Mouse (Mus musculus) neural tube, embryonic 15.5 days (tissue): ENCODE data around the gene Rps8. TPM values are rescaled to one million over a fixed set of nuclear protein-coding genes. Genes with fewer than 3 reads are reported as not detected.

Experiments
- ATAC-seq: fragments of 200-750 bp; cut with Nextera tagmentation; 2 replicates; pipeline ENCODE4 v1.8.0; 2017; ENCODE audit warnings: mild to moderate bottlenecking, moderate TSS enrichment, moderate library complexity; ENCODE audit not compliant: low FRiP score
- H3K27ac ChIP-seq: fragments of 300-500 bp; sonication (generic); replicated peaks from 2 replicates; pipeline ENCODE4 v1.5.1; 2015; ENCODE audit warnings: mild to moderate bottlenecking, inconsistent platforms
- H3K27me3 ChIP-seq: fragments of 300-500 bp; sonication (generic); replicated peaks from 2 replicates; pipeline ENCODE4 v1.6.1; 2015; ENCODE audit warnings: inconsistent platforms
- H3K36me3 ChIP-seq: fragments of 300-500 bp; sonication (generic); 2 replicates; pipeline ENCODE4 v1.6.1; 2015; ENCODE audit warnings: inconsistent platforms
- H3K4me1 ChIP-seq: fragments of 300-500 bp; sonication (generic); 2 replicates; pipeline ENCODE4 v1.6.1; 2015; ENCODE audit warnings: inconsistent platforms
- H3K4me2 ChIP-seq: fragments of 300-500 bp; sonication (generic); 2 replicates; pipeline ENCODE4 v1.6.1; 2015; ENCODE audit warnings: inconsistent platforms, mild to moderate bottlenecking, moderate library complexity
- H3K4me3 ChIP-seq: fragments of 300-500 bp; sonication (generic); replicated peaks from 2 replicates; pipeline ENCODE4 v1.5.1; 2015; ENCODE audit warnings: mild to moderate bottlenecking, inconsistent platforms
- H3K9ac ChIP-seq: fragments of 300-500 bp; sonication (generic); replicated peaks from 2 replicates; pipeline ENCODE4 v1.6.1; 2015; ENCODE audit warnings: mild to moderate bottlenecking, inconsistent platforms
- H3K9me3 ChIP-seq: fragments of 300-500 bp; sonication (generic); replicated peaks from 2 replicates; pipeline ENCODE4 v1.6.1; 2016; ENCODE audit warnings: inconsistent platforms
- WGBS: fragments of 180-500 bp; shearing (Covaris S2); methylation state at CpG from one replicate; pipeline ENCODE4 v1.1.7; 2015; ENCODE audit warnings: mixed read lengths; 5-methylcytosine and 5-hydroxymethylcytosine counted together
- polyA plus RNA-seq: library from polyadenylated mRNA; unstranded; fragments of >200 nt; fragmentation: Nextera tagmentation; extraction: Ambion mirVana; gene quantifications from 2 replicates; pipeline ENCODE4 v1.2.1, GENCODE M21; 2015

Gene Rps8
- polyA plus RNA-seq, 1 experiment from 2014 or later: 530 TPM

DNA sequence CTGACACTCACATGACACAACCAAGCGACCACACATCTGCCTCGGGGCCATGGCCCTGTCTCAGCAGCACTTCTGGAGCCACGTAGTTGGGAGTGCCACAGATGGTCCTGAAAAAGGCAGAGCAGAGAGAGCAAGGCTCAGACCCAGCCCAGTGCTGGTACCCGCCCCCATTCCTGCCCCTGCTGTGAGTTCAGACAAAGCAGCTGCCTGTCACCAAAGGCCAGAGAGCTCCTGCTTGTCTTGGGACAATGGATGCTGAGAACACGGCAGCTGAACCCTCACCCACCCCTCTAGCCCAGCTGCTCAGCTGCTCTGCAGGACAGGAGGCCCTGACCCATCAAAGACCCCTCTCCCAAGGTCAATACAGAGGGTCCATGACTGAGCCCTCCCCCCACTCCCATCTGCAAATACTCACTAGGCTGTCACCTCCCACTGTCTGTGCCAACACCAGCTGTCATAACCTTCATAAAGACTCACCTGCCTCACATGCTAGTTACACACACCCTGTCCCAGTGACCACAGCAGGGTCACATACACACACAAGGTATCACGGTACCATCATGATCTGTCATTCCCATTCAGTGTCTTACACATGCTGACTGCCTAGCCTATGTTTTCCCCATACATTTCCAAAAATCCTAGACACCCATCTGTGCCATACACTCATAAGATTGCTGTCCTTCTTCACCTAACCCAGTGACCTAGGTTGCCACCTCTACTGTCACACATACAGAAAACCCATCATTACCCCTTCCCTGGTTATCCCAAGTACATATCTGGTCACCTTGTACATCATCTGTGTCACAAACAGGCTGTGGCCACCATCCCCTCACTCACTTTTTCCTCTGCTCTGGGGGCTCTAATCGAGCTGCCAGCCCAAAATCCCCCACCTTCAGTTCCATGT, 23.9 kb downstream of the Rps8 start:
- Histone ChIP-seq H3K9ac (peak overlapping the region; percentile 85), H3K27ac (no peak overlapping the region; the same call in 1 of the 2 replicates), H3K4me2 (peak overlapping the region; percentile 73), H3K4me1 (peaks cover 29% of the 10 kb centered on the region), H3K9me3 (no peaks in the 10 kb centered on the region), H3K36me3 (peaks cover 38% of the 10 kb centered on the region), H3K4me3 (peak overlapping the region; percentile 91), H3K27me3 (no peaks in the 10 kb centered on the region)
- no peak for ATAC-seq
- 10% methylated on average over 7 of the region's 7 CpGs for WGBS

DNA sequence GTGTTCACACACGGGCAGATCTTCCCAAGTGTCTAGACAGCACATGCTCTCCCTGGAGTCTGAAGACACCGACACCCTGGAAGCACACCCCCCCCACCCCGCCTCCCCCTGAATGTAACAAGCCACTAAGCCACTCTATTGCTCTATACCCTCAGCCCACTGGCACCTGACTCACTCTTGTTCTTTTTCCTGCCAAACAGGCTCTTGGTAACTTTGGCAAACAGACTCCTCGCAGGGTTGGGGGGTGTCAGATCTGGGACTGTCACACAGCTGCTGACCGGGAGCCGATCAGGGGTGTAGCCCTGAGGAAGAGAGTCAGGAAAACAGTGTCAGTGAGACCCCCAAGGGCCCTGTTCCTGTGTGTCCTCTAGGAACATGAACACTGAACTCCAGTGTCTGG, 24.8 kb downstream of the Rps8 start:
- no peak overlapping the region for H3K27ac ChIP-seq
- no peak overlapping the region for H3K4me3 ChIP-seq
- H3K4me1 ChIP-seq: peaks cover 33% of the 10 kb centered on the region
- H3K9me3 ChIP-seq: no peaks in the 10 kb centered on the region
- H3K9ac ChIP-seq: no peak overlapping the region
- H3K4me2 ChIP-seq: 0 out of 2 replicates have a peak overlapping the region, but pooled peaks have one; percentile 73
- no peaks in the 10 kb centered on the region for H3K27me3 ChIP-seq
- H3K36me3 ChIP-seq: peaks cover 39% of the 10 kb centered on the region
- no peak for ATAC-seq
- WGBS: 55% methylated on average over 6 of the region's 6 CpGs

DNA sequence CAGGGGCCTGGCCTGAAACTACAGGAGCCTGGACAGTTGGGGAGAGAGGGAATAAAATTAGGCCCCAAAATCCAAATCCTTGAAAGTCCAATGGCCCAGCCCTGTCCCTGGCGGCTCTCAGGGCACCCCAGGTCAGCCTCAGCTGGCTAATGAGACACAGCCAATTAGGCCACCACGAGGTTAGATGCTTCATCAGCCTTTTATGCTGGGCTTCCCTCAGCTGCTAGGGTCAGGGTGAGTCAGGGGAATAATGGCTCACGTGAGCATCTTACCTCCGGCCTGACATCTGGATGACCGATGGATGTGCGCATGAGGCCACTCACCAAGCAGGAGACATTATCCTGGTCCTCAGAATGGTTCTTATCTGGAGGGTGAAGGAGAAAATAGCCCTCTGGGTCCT, 25.3 kb downstream of the Rps8 start:
- H3K4me1 ChIP-seq: peaks cover 35% of the 10 kb centered on the region
- H3K4me3 ChIP-seq: no peak overlapping the region
- no peaks in the 10 kb centered on the region for H3K27me3 ChIP-seq
- ATAC-seq: no peak
- WGBS: 40% methylated on average over 6 of the region's 6 CpGs
- peaks cover 39% of the 10 kb centered on the region for H3K36me3 ChIP-seq
- H3K9me3 ChIP-seq: no peaks in the 10 kb centered on the region
- no peak overlapping the region for H3K4me2 ChIP-seq
- H3K27ac ChIP-seq: no peak overlapping the region
- H3K9ac ChIP-seq: no peak overlapping the region

DNA sequence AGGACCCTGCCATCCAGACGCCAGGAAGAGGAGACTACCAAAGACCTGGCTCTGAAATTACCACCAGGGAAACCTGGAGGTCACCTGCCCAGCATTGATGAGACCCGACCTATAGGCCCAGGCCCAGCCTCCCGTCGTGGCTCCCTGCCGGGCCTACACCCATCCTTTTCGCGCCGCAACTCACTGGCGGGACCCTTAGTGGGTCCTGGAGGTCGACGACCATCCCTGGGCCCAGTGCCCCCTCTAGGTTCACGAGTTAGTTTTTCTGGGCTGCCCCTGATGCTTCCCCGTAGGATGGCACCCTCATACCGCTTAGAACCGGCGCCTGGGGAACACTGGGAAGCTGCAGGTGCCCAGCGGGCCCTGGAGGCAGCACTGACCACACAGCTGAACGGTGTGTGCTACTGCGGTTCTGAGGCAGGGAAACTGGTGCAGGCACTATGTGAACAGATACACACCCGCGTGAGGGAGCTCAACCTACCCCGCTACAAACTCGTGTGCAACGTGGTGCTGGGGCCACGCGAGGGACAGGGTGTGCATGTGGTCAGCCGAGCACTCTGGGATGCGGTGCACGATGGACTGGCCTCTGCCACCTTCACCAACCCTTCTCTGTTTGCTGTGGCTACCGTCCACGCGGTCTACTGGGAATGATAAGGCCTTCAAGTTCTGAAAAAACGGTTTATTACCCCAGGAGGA, 27.9 kb downstream of the Rps8 start:
- no peak for ATAC-seq
- Histone ChIP-seq H3K4me2 (no peak overlapping the region), H3K9ac (no peak overlapping the region), H3K36me3 (peaks cover 39% of the 10 kb centered on the region), H3K4me1 (peaks cover 40% of the 10 kb centered on the region), H3K4me3 (no peak overlapping the region), H3K9me3 (no peaks in the 10 kb centered on the region), H3K27me3 (no peaks in the 10 kb centered on the region), H3K27ac (no peak overlapping the region)
- 89% methylated on average over 33 of the region's 33 CpGs for WGBS

DNA sequence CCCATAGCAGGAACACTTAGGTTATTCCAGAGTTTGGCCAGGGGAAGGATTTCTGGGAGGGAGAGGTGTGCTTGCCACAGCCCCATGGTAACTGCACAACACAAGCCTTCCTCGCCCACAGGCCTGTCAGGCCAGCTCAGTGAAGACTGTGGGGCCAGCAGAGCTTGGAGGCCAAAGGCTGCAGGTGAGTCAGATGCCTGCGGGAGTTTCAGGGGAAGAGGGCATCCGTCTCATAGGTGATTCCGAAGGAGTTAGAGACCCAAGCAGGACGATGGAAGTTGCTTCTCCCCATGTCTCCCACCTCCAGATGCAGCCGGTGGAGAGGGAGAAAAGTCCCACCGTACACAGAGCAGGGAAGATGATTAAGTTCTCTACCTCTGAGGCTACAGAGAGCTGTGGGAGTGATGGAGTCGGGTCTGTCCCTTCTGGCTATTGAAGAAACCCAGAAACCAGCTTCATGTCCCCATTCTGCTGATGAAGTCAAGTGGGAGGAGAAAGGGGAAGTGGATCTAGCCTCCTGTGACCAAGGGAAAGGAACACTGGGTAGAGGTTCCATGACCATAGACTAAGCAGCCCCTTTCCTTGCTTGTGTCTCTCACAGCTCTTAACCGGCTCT, 29.3 kb downstream of the Rps8 start, which contains the start of gene Tctex1d4:
TSS of gene Tctex1d4 (plus strand) at position 120 of the 616 bp plus-strand sequence.
- Histone ChIP-seq H3K4me2 (peak within 1 kb of the TSS; percentile 13; the same call in 1 of the 2 replicates), H3K9me3 (no peaks in the 10 kb centered on the region), H3K4me1 (peaks cover 26% of the 10 kb centered on the region), H3K36me3 (peaks cover 39% of the 10 kb centered on the region), H3K4me3 (no peak within 1 kb of the TSS), H3K27me3 (no peaks in the 10 kb centered on the region), H3K27ac (peak within 1 kb of the TSS; percentile 76), H3K9ac (peak within 1 kb of the TSS; percentile 43)
- WGBS: 88% methylated on average over 9 of the region's 9 CpGs
- ATAC-seq: no peak

DNA sequence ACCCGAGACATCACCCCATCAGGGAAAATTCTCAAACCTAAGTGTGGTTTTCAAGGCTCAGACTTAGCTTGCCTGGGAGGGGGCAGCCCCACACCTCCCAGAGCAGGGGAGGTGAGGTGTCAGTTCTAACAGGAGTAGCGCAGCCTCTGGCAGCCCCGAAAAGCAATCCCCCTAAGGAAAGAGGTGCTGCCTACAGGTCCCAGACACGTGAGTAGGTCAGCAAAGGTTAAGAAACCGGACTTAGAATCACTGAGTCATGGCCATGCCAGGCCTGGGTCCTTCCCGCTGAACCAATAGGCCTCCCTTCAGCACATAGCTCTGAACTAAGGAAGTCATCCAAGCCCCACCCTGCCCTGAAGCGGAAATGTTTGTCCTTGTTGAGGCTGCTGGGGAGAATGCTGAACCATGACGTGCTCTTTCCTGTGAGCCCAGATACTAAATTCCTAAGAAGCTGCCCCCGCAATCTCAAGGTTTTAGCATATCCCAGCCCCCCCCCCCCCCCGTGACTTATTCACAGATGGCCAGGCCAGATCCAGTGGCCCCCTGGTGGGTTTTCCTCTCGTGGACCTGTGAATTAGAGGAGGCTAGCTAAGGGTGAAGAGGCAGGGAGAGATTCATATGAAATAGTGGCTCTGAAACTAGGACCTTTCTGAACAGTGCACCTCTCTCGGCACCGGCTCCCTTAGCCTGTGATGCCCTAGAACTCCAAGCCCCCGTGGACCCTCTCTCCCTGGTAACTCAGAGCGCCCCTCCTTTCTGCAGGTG, 30.0 kb downstream of the Rps8 start:
- H3K27me3 ChIP-seq: no peaks in the 10 kb centered on the region
- H3K4me2 ChIP-seq: no peak overlapping the region; the same call in 1 of the 2 replicates
- WGBS: 54% methylated on average over 15 of the region's 15 CpGs
- ATAC-seq: no peak
- H3K36me3 ChIP-seq: peaks cover 34% of the 10 kb centered on the region
- H3K9me3 ChIP-seq: no peaks in the 10 kb centered on the region
- peaks cover 24% of the 10 kb centered on the region for H3K4me1 ChIP-seq
- no peak overlapping the region for H3K4me3 ChIP-seq
- H3K9ac ChIP-seq: peak overlapping the region; percentile 43
- H3K27ac ChIP-seq: peak overlapping the region; percentile 76

DNA sequence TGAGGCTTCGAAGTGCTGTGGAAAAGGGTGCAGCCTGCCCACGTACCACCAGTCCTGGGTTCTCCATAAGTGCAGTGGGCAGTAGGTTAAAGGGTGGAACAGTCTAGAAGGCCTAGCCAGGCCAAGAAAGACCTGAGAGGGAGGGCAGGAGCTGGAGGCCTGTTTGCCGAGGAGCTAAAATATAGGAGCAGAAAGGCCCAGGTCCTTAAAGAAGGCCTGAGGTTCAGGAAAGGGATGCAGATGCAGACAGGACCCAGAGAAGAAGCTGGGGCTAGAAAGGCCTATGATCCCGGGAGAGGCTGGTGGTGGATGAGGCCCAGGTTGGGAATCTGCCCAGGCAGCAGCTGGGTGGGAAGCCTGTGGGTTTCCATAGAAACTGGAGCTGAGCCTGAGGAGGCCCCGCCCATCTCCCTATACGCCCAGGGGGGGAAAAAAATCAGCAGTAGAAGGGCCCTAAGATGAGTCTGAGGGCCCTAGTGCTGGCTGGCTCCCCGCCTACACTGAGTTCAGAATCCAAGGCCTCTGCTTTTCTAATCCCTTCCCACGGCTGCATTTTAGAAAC, 30.6 kb downstream of the Rps8 start, which contains the start of gene Btbd19:
TSS of gene Btbd19 (minus strand) at position 378 of the 562 bp plus-strand sequence.
- H3K9ac ChIP-seq: peak within 1 kb of the TSS; percentile 43
- H3K4me2 ChIP-seq: peak within 1 kb of the TSS; percentile 13
- no peak within 1 kb of the TSS for H3K4me3 ChIP-seq
- H3K9me3 ChIP-seq: no peaks in the 10 kb centered on the region
- peaks cover 28% of the 10 kb centered on the region for H3K36me3 ChIP-seq
- 0 out of 2 replicates have a peak, but pooled peaks have one; percentile 10 for ATAC-seq
- peaks cover 27% of the 10 kb centered on the region for H3K4me1 ChIP-seq
- peak within 1 kb of the TSS; percentile 76 for H3K27ac ChIP-seq
- 29% methylated on average over 8 of the region's 8 CpGs for WGBS
- H3K27me3 ChIP-seq: no peaks in the 10 kb centered on the region

DNA sequence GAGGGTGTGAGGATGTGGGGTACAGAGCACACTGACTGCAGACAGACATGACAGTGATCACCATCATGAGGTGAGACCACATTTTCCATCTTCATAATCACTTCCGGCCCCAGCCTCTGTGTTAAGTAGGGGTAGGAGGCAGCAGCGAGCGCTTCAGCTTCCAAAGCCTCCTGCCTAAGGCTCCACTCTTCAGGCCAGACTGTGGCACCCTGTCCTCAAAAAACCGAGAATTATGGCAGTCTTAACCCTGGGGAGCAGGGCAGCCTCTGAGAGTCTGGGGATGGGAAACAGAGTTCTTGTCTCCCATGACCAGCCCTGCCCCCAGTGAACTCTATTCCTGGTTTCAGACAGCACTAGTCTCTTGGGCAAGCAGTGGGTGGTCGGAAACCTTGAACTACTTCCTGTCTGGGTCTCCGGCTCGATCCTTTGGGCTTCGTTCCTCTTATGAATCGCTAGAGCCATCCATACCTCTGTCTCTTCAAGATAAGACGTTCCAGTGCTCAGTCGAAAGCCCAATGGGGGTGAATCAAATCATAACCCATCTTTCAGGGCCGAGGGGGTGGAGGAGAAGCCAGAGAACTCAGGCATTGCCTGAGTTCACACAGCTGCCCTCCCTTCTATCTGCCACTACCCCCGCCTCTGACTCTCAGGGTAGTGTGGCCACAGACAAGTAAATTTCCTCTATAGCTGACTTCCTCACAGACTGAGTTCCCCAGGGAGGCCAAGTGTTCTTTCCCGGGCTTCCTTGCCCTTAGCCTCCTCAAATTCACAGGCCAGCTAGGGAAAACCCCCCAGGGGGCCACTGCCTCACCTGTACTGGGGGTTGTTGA, 31.3 kb downstream of the Rps8 start:
- Histone ChIP-seq H3K27me3 (no peaks in the 10 kb centered on the region), H3K9me3 (no peaks in the 10 kb centered on the region), H3K9ac (peak overlapping the region; percentile 43; the same call in 1 of the 2 replicates), H3K4me2 (peak overlapping the region; percentile 13), H3K4me1 (peaks cover 30% of the 10 kb centered on the region), H3K27ac (peak overlapping the region; percentile 76), H3K4me3 (no peak overlapping the region), H3K36me3 (peaks cover 21% of the 10 kb centered on the region)
- WGBS: 70% methylated on average over 14 of the region's 14 CpGs
- no peak for ATAC-seq

DNA sequence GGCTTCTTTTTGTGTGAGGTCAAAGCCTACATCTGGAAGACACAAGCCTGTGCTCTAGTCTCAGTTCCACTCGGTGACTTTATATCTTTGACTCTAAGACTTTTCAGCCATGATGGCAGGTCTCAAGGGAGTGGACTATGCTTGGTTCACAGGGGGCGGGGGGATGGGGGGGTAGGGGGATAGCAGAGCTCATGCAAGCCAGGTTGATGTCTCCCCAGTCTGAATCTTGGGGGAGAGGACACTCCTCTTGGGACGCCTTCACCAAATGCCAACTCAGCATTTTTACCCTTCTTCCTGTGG, 31.9 kb downstream of the Rps8 start:
- no peak overlapping the region for H3K9ac ChIP-seq

DNA sequence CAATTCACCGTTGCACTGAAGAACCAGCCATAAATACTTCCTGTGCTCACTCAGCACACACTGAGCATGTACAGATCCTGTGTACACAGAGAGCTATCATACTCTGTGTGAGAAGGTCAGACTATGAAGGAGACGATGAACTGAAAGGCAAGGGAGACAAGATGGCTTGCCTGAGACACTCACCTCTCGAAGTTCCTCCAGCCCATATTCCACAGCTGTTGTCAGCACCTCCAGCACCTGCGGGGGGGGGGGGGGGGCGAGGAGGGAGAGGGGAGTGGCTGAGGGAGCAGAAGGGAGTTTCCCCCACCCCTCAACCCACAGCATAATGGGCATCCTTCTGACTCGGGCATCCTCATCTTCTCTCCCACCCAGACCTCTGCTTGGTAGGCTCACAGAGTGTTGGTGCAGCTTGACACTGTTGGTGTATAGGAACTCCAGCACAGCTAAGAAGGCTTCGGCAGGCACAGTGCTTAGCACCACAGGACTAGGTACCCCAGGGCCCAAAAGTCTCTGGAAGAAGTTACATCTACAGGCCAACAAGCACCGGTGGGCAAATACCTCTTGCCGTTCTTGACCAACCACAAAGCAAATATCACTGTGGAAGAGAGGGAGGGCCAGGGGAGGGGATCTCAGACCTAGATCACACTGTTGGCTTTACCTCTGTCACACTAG, 32.4 kb downstream of the Rps8 start:
- Histone ChIP-seq H3K4me3 (no peak overlapping the region), H3K9ac (no peak overlapping the region), H3K4me1 (peaks cover 36% of the 10 kb centered on the region), H3K36me3 (peaks cover 11% of the 10 kb centered on the region), H3K4me2 (no peak overlapping the region), H3K27me3 (no peaks in the 10 kb centered on the region), H3K9me3 (no peaks in the 10 kb centered on the region), H3K27ac (no peak overlapping the region)
- WGBS: 85% methylated on average over 7 of the region's 9 CpGs
- no peak for ATAC-seq

More for the DNA sequence above, 31.9 kb downstream of the Rps8 start:
- Histone ChIP-seq H3K36me3 (peaks cover 16% of the 10 kb centered on the region), H3K27me3 (no peaks in the 10 kb centered on the region), H3K9me3 (no peaks in the 10 kb centered on the region), H3K4me3 (no peak overlapping the region), H3K4me2 (no peak overlapping the region), H3K27ac (no peak overlapping the region), H3K4me1 (peaks cover 36% of the 10 kb centered on the region)
- 85% methylated on average over 3 of the region's 3 CpGs for WGBS
- no peak for ATAC-seq
